Comparison of ENCODE assay signal across 8 mouse cellular contexts in genomic region chr19:12797071-12797470, GRCm38 (mm10). TPM values are rescaled to one million over a fixed set of nuclear protein-coding genes. Genes with fewer than 3 reads are reported as not detected.
DNase-seq lines count a peak whose midpoint lies in the region; ATAC-seq lines count a peak whose summit lies in the region.

No protein-coding gene starts in this region.

- H3K36me3 ChIP-seq in megakaryocyte, embryonic 14.5 days (replicated peaks; ENCODE audit: low read length) = no peaks in the 10 kb centered on the region
- no peaks in the 10 kb centered on the region for H3K36me3 ChIP-seq in heart, embryonic 11.5 days (ENCODE audit: control insufficient read depth, insufficient read depth, low read length)
- H3K36me3 ChIP-seq in midbrain, embryonic 12.5 days = no peaks in the 10 kb centered on the region

- WGBS in heart, embryonic 11.5 days (ENCODE audit: insufficient replicate concordance) = 2% methylated on average over 7 of the region's 7 CpGs
- WGBS in midbrain, embryonic 12.5 days = under 1% methylated on average over 7 of the region's 7 CpGs

- peak; percentile 26 for DNase-seq in layer of hippocampus, adult 9-11 months
- no peak for DNase-seq in gastrocnemius, adult 8-10 months (ENCODE audit: low spot score in 2 of 2)
- no peak for DNase-seq in frontal cortex, postnatal 10 days (ENCODE audit: low spot score in 2 of 2)

- no peaks in the 10 kb centered on the region for H3K9me3 ChIP-seq in megakaryocyte, embryonic 14.5 days
- H3K9me3 ChIP-seq in heart, embryonic 11.5 days (replicated peaks; ENCODE audit: control insufficient read depth, low read length) = no peaks in the 10 kb centered on the region
- H3K9me3 ChIP-seq in midbrain, embryonic 12.5 days = no peaks in the 10 kb centered on the region

- peak overlapping the region; percentile 73 for H3K9ac ChIP-seq in heart, embryonic 11.5 days (ENCODE audit: low read depth, low read length)
- H3K9ac ChIP-seq in midbrain, embryonic 12.5 days (replicated peaks) = peak overlapping the region; percentile 79

- H3K27me3 ChIP-seq in megakaryocyte, embryonic 14.5 days (replicated peaks) = no peaks in the 10 kb centered on the region
- H3K27me3 ChIP-seq in heart, embryonic 11.5 days (ENCODE audit: control insufficient read depth, insufficient read depth, low read length) = no peaks in the 10 kb centered on the region
- H3K27me3 ChIP-seq in midbrain, embryonic 12.5 days = no peaks in the 10 kb centered on the region

- peak overlapping the region; percentile 85 for H3K4me2 ChIP-seq in heart, embryonic 11.5 days
- peak overlapping the region; percentile 70 for H3K4me2 ChIP-seq in midbrain, embryonic 12.5 days (replicated peaks)

- peaks cover 28% of the 10 kb centered on the region for H3K4me1 ChIP-seq in megakaryocyte, embryonic 14.5 days
- no peaks in the 10 kb centered on the region for H3K4me1 ChIP-seq in brown adipose tissue, adult 24 weeks (ENCODE audit: control insufficient read depth, insufficient read depth, insufficient read length, low read length)
- peaks cover 3% of the 10 kb centered on the region; the same call in 1 of the 2 replicates for H3K4me1 ChIP-seq in heart, embryonic 11.5 days (ENCODE audit: control insufficient read depth, insufficient read depth, low read length)
- peaks cover 11% of the 10 kb centered on the region for H3K4me1 ChIP-seq in midbrain, embryonic 12.5 days

- ATAC-seq in megakaryocyte, adult 5-6 weeks (ENCODE audit: poor library complexity, severe bottlenecking) = no peak
- no peak for ATAC-seq in heart, embryonic 11.5 days (replicated peaks; ENCODE audit: insufficient number of reproducible peaks, low FRiP score, low TSS enrichment)
- no peak for ATAC-seq in midbrain, embryonic 12.5 days (ENCODE audit: low FRiP score, low read depth)

- H3K4me3 ChIP-seq in megakaryocyte, embryonic 14.5 days (replicated peaks) = peak overlapping the region; percentile 97
- peak overlapping the region; percentile 76; the same call in 1 of the 2 replicates for H3K4me3 ChIP-seq in brown adipose tissue, adult 24 weeks (ENCODE audit: insufficient read depth, low read depth, low read length)
- peak overlapping the region; percentile 94 for H3K4me3 ChIP-seq in heart, embryonic 11.5 days (ENCODE audit: low read depth, low read length)
- peak overlapping the region; percentile 96 for H3K4me3 ChIP-seq in midbrain, embryonic 12.5 days

- peak overlapping the region; percentile 94 for H3K27ac ChIP-seq in brown adipose tissue, adult 24 weeks (replicated peaks; ENCODE audit: low read depth, low read length)
- H3K27ac ChIP-seq in heart, embryonic 11.5 days (ENCODE audit: low read depth, low read length) = peak overlapping the region; percentile 100
- H3K27ac ChIP-seq in midbrain, embryonic 12.5 days (replicated peaks) = peak overlapping the region; percentile 99

RNA-seq across cellular contexts. Expression of gene Lpxn, which starts 1.1 kb away (rescaled TPM):
- 0.27 TPM in 1 of 2 replicates, not detected in the other for polyA plus RNA-seq in megakaryocyte, embryonic 14.5 days (2012; ENCODE audit: insufficient read depth, low replicate concordance)
- total RNA-seq in megakaryocyte, adult 5-6 weeks (2015) = 29.7 and 33.0 TPM in 2 replicates
- total RNA-seq in megakaryocyte, adult 5-6 weeks (2017) = 26.4 and 27.2 TPM in 2 replicates
- polyA plus RNA-seq in brown adipose tissue, adult 24 weeks (2012; ENCODE audit: insufficient read depth, insufficient read length, missing spikeins) = 0.67 and 1.2 TPM in 2 replicates
- 0.56 and 0.76 TPM in 2 replicates for polyA plus RNA-seq in heart, embryonic 11.5 days (2014; fragmentation: Nextera tagmentation; extraction: Ambion mirVana)
- 1.3 and 1.8 TPM in 2 replicates for polyA plus RNA-seq in midbrain, embryonic 12.5 days (2016; fragmentation: Nextera tagmentation; extraction: Ambion mirVana)
- under 1 TPM in 3 of 4 experiments, not detected in 1; 0.17 to 0.27 (median 0.22) TPM for total RNA-seq in gastrocnemius, adult 8-10 months (2022)

RNA-seq across cellular contexts. Expression of gene Zfp91, which starts 1.1 kb away (rescaled TPM):
- polyA plus RNA-seq in megakaryocyte, embryonic 14.5 days (2012; ENCODE audit: insufficient read depth, low replicate concordance) = 16.1 and 19.5 TPM in 2 replicates
- total RNA-seq in megakaryocyte, adult 5-6 weeks (2015) = 56.9 and 61.3 TPM in 2 replicates
- total RNA-seq in megakaryocyte, adult 5-6 weeks (2017) = 72.9 and 88.1 TPM in 2 replicates
- polyA plus RNA-seq in brown adipose tissue, adult 24 weeks (2012; ENCODE audit: insufficient read depth, insufficient read length, missing spikeins) = 109 and 111 TPM in 2 replicates
- 7.2 and 9.3 TPM in 2 replicates for polyA plus RNA-seq in heart, embryonic 11.5 days (2014; fragmentation: Nextera tagmentation; extraction: Ambion mirVana)
- polyA plus RNA-seq in midbrain, embryonic 12.5 days (2016; fragmentation: Nextera tagmentation; extraction: Ambion mirVana) = 22.1 and 22.7 TPM in 2 replicates
- 100 to 1,000 TPM; 130 to 182 (median 149) TPM for total RNA-seq in gastrocnemius, adult 8-10 months (2022)

RNA-seq across cellular contexts. Expression of gene Cntf, which starts 31.6 kb away (rescaled TPM):
- polyA plus RNA-seq in megakaryocyte, embryonic 14.5 days (2012; ENCODE audit: insufficient read depth, low replicate concordance) = not detected in 2 replicates
- total RNA-seq in megakaryocyte, adult 5-6 weeks (2015) = 4.1 and 5.0 TPM in 2 replicates
- total RNA-seq in megakaryocyte, adult 5-6 weeks (2017) = 1.5 and 2.5 TPM in 2 replicates
- 1.8 and 2.6 TPM in 2 replicates for polyA plus RNA-seq in brown adipose tissue, adult 24 weeks (2012; ENCODE audit: insufficient read depth, insufficient read length, missing spikeins)
- polyA plus RNA-seq in heart, embryonic 11.5 days (2014; fragmentation: Nextera tagmentation; extraction: Ambion mirVana) = 0.48 and 0.54 TPM in 2 replicates
- 1.6 TPM in 2 replicates for polyA plus RNA-seq in midbrain, embryonic 12.5 days (2016; fragmentation: Nextera tagmentation; extraction: Ambion mirVana)
- 1 to 10 TPM in 3 of 4 experiments, under 1 TPM in 1; 0.92 to 2.5 (median 1.8) TPM for total RNA-seq in gastrocnemius, adult 8-10 months (2022)

RNA-seq across cellular contexts. Expression of gene Gm5244, which starts 49.4 kb away (rescaled TPM):
- not detected in 2 replicates for polyA plus RNA-seq in megakaryocyte, embryonic 14.5 days (2012; ENCODE audit: insufficient read depth, low replicate concordance)
- total RNA-seq in megakaryocyte, adult 5-6 weeks (2015) = not detected in 2 replicates
- total RNA-seq in megakaryocyte, adult 5-6 weeks (2017) = not detected in 2 replicates
- polyA plus RNA-seq in brown adipose tissue, adult 24 weeks (2012; ENCODE audit: insufficient read depth, insufficient read length, missing spikeins) = not detected in 2 replicates
- not detected in 2 replicates for polyA plus RNA-seq in heart, embryonic 11.5 days (2014; fragmentation: Nextera tagmentation; extraction: Ambion mirVana)
- not detected in 2 replicates for polyA plus RNA-seq in midbrain, embryonic 12.5 days (2016; fragmentation: Nextera tagmentation; extraction: Ambion mirVana)
- not detected for total RNA-seq in gastrocnemius, adult 8-10 months (2022)
